Mouse (Mus musculus) liver, adult 2 months (tissue): ENCODE measurements at regions not wholly inside any gene's neighbourhood (a gene's known extent, or its start where the extent isn't known, plus 50 kb on each side); places are given as distances from the start of the nearest gene placed in this dataset.

Source experiments
- CTCF ChIP-seq: fragments of 200-500 bp; IDR thresholded peaks from 2 replicates; pipeline ENCODE4 v1.5.1; 2011; ENCODE audit warnings: low read depth, low read length, control low read depth
- POLR2A ChIP-seq: fragments of 200-500 bp; IDR thresholded peaks from 2 replicates; pipeline ENCODE4 v1.6.1; 2011; ENCODE audit warnings: low read length, control low read depth; ENCODE audit not compliant: insufficient read depth; ENCODE audit errors: extremely low read depth

GRCm38 (mm10) chr5:111852682-111853081 lies 119.0 kb downstream of the Gm26897 start:
- TF ChIP-seq CTCF (no peak), POLR2A (no peak)
